Mouse (Mus musculus) hindbrain, postnatal 0 days (tissue): Measurements from ENCODE around the gene Scyl1. TPM values are rescaled to one million over a fixed set of nuclear protein-coding genes. Genes with fewer than 3 reads are reported as not detected.
A peak's percentile ranks its signal among the peaks of the same experiment; 100 is the strongest.

Experiments
- ATAC-seq: fragments of 200-750 bp; cut with Nextera tagmentation; 2 replicates; pipeline ENCODE4 v1.8.0; 2017; ENCODE audit warnings: mild to moderate bottlenecking, moderate TSS enrichment, moderate library complexity
- DNase-seq: peaks from one replicate; pipeline ENCODE4 v3.0.0-alpha.2; 2015; ENCODE audit warnings: low spot score
- H3K27ac ChIP-seq: fragments of 300-500 bp; sonication (generic); 2 replicates; pipeline ENCODE4 v1.5.1; 2014; ENCODE audit warnings: mild to moderate bottlenecking
- H3K27me3 ChIP-seq: fragments of 300-500 bp; sonication (generic); 2 replicates; pipeline ENCODE4 v1.6.1; 2014; ENCODE audit warnings: low read length, mixed read lengths; ENCODE audit not compliant: insufficient read depth
- H3K36me3 ChIP-seq: fragments of 300-500 bp; sonication (generic); 2 replicates; pipeline ENCODE4 v1.6.1; 2014; ENCODE audit warnings: low read length, mixed read lengths; ENCODE audit not compliant: insufficient read depth
- H3K4me1 ChIP-seq: fragments of 300-500 bp; sonication (generic); 2 replicates; pipeline ENCODE4 v1.6.1; 2014; ENCODE audit warnings: antibody characterized with exemption, low read length, mixed read lengths; ENCODE audit not compliant: insufficient read depth
- H3K4me2 ChIP-seq: fragments of 300-500 bp; sonication (generic); 2 replicates; pipeline ENCODE4 v1.6.1; 2014; ENCODE audit warnings: low read depth, mild to moderate bottlenecking, low read length, moderate library complexity, mixed read lengths
- H3K4me3 ChIP-seq: fragments of 300-500 bp; sonication (generic); 2 replicates; pipeline ENCODE4 v1.5.1; 2014; ENCODE audit warnings: low read length
- H3K9ac ChIP-seq: fragments of 300-500 bp; sonication (generic); replicated peaks from 2 replicates; pipeline ENCODE4 v1.6.1; 2014; ENCODE audit warnings: mild to moderate bottlenecking, low read length, moderate library complexity, mixed read lengths
- H3K9me3 ChIP-seq: fragments of 300-500 bp; sonication (generic); 2 replicates; pipeline ENCODE4 v1.6.1; 2016; ENCODE audit warnings: low read length, mixed read lengths
- CTCF ChIP-seq: IDR thresholded peaks from 2 replicates; pipeline ENCODE4 v1.5.1; 2016; ENCODE audit warnings: antibody characterized with exemption, control low read depth, low read depth
- WGBS: fragments of 180-500 bp; shearing (Covaris S2); extraction: QIAGEN DNeasy Blood & Tissue Kit; methylation state at CpG from one replicate; pipeline ENCODE4 v1.1.7; 2014; 5-methylcytosine and 5-hydroxymethylcytosine counted together
- polyA plus RNA-seq: library from polyadenylated mRNA; unstranded; fragments of >200 nt; fragmentation: Nextera tagmentation; extraction: Ambion mirVana; gene quantifications from 2 replicates; pipeline ENCODE4 v1.2.1, GENCODE M21; 2015
- total RNA-seq: library from RNA; depleted of rRNA; stranded (reverse); fragments of >200 nt; gene quantifications from 2 replicates; pipeline ENCODE4 v1.2.3, GENCODE M21; 2014

The Scyl1 gene
- total and polyA plus RNA-seq, 2 experiments from 2014 or later, result 76.2 to 96.6 TPM

DNA sequence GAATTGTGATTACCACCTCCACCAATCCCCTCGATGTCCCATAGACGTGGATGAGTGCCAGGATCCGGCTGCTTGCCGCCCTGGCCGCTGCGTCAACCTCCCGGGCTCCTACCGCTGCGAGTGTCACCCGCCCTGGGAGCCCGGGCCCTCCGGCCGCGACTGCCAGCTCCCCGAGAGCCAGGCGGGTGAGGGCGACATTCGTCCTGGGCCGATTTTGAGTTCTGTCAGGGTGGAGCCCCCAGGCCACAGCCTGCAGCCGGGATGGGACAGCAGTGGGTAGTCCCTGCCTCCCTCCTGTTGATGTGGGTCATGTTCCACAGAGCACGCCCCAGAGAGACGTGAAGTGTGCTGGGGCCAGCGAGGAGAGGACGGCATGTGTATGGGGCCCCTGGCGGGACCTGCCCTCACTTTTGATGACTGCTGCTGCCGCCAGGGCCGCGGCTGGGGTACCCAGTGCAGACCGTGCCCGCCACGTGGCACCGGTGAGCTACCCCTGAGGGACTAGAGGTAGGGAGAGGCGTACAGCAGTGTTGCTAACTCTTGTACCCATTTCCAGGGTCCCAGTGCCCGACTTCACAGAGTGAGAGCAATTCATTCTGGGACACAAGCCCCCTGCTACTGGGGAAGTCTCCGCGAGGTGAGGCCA, 14.1 kb downstream of the Scyl1 start:
- no peak for TF ChIP-seq CTCF
- Histone ChIP-seq H3K4me2 (peak overlapping the region; percentile 23; the same call in 1 of the 2 replicates), H3K36me3 (peaks cover 40% of the 10 kb centered on the region), H3K4me3 (no peak overlapping the region), H3K9ac (0 out of 2 replicates have a peak overlapping the region, but pooled peaks have one; percentile 30), H3K9me3 (no peaks in the 10 kb centered on the region), H3K4me1 (no peaks in the 10 kb centered on the region; the same call in 1 of the 2 replicates), H3K27ac (no peak overlapping the region), H3K27me3 (0 out of 2 replicates have a peak, but pooled peaks cover 5% of the 10 kb centered on the region)
- ATAC-seq (peak; percentile 48), DNase-seq (peak; percentile 33)
- 25% methylated on average over 28 of the region's 36 CpGs for WGBS

- H3K9me3 ChIP-seq, result no peaks in the 10 kb centered on the region
- peak overlapping the region; percentile 23; the same call in 1 of the 2 replicates for H3K4me2 ChIP-seq
- H3K4me1 ChIP-seq, result no peaks in the 10 kb centered on the region; the same call in 1 of the 2 replicates
- DNase-seq, result peak; percentile 49
- H3K27ac ChIP-seq, result no peak overlapping the region
- TF ChIP-seq CTCF, result no peak
- H3K4me3 ChIP-seq, result no peak overlapping the region
- 22% methylated on average over 28 of the region's 29 CpGs for WGBS
- 0 out of 2 replicates have a peak overlapping the region, but pooled peaks have one; percentile 30 for H3K9ac ChIP-seq
- ATAC-seq, result peak; percentile 60
- H3K27me3 ChIP-seq, result 0 out of 2 replicates have a peak, but pooled peaks cover 5% of the 10 kb centered on the region
- peaks cover 34% of the 10 kb centered on the region for H3K36me3 ChIP-seq
Measured at GRCm38 (mm10) chr19:5756321-5756985, 14.8 kb downstream of the Scyl1 start.

GRCm38 (mm10) chr19:5751742-5752141, 19.5 kb downstream of the Scyl1 start:
- DNase-seq, result peak; percentile 46
- Histone ChIP-seq H3K27ac (no peak overlapping the region), H3K4me1 (no peaks in the 10 kb centered on the region; the same call in 1 of the 2 replicates), H3K4me2 (no peak overlapping the region), H3K4me3 (no peak overlapping the region), H3K27me3 (peaks cover 19% of the 10 kb centered on the region; the same call in 1 of the 2 replicates), H3K9me3 (no peaks in the 10 kb centered on the region), H3K36me3 (0 out of 2 replicates have a peak, but pooled peaks cover 3% of the 10 kb centered on the region), H3K9ac (no peak overlapping the region)
- ATAC-seq, result peak; percentile 31; the same call in 1 of the 2 replicates
- 16% methylated on average over 20 of the region's 20 CpGs for WGBS
- no peak for TF ChIP-seq CTCF

GRCm38 (mm10) chr19:5750951-5751350, 20.3 kb downstream of the Scyl1 start:
- TF ChIP-seq CTCF, result no peak
- Histone ChIP-seq H3K4me3 (no peak overlapping the region), H3K27me3 (peaks cover 18% of the 10 kb centered on the region; the same call in 1 of the 2 replicates), H3K9me3 (no peaks in the 10 kb centered on the region), H3K4me2 (no peak overlapping the region), H3K9ac (no peak overlapping the region), H3K4me1 (0 out of 2 replicates have a peak, but pooled peaks cover under 1% of the 10 kb centered on the region), H3K36me3 (0 out of 2 replicates have a peak, but pooled peaks cover 3% of the 10 kb centered on the region), H3K27ac (no peak overlapping the region)
- 21% methylated on average over 22 of the region's 22 CpGs for WGBS
- DNase-seq, result no peak
- no peak for ATAC-seq

- no peak for TF ChIP-seq CTCF
- 82% methylated on average over 6 of the region's 6 CpGs for WGBS
- no peak for DNase-seq
- no peak for ATAC-seq
- H3K27me3 ChIP-seq, result peaks cover 14% of the 10 kb centered on the region; the same call in 1 of the 2 replicates
- H3K9ac ChIP-seq, result no peak overlapping the region
- H3K4me1 ChIP-seq, result peaks cover 7% of the 10 kb centered on the region; the same call in 1 of the 2 replicates
- no peaks in the 10 kb centered on the region for H3K9me3 ChIP-seq
- H3K4me3 ChIP-seq, result no peak overlapping the region
- 0 out of 2 replicates have a peak, but pooled peaks cover 3% of the 10 kb centered on the region for H3K36me3 ChIP-seq
- H3K4me2 ChIP-seq, result no peak overlapping the region
- H3K27ac ChIP-seq, result no peak overlapping the region
Measured at GRCm38 (mm10) chr19:5749476-5749875, 21.7 kb downstream of the Scyl1 start.

GRCm38 (mm10) chr19:5746907-5747363, 24.3 kb downstream of the Scyl1 start:
- H3K4me1 ChIP-seq, result peaks cover 7% of the 10 kb centered on the region; the same call in 1 of the 2 replicates
- H3K36me3 ChIP-seq, result no peaks in the 10 kb centered on the region
- WGBS, result 20% methylated on average over 12 of the region's 12 CpGs
- H3K27me3 ChIP-seq, result peaks cover 14% of the 10 kb centered on the region; the same call in 1 of the 2 replicates
- DNase-seq (peak; percentile 31), ATAC-seq (0 out of 2 replicates have a peak, but pooled peaks have one; percentile 4)
- no peak for TF ChIP-seq CTCF
- H3K4me2 ChIP-seq, result peak overlapping the region; percentile 52; the same call in 1 of the 2 replicates
- H3K9me3 ChIP-seq, result no peaks in the 10 kb centered on the region
- no peak overlapping the region for H3K27ac ChIP-seq
- no peak overlapping the region for H3K4me3 ChIP-seq
- no peak overlapping the region for H3K9ac ChIP-seq
